Mouse (Mus musculus): ENCODE results near the gene Spns1.

Gene Spns1

GRCm38 (mm10) chr7:126377278-126378158 is at the start of gene Spns1:
TSS of gene Spns1 (minus strand) at chr7:126377450.
- under 1% methylated on average over 33 of the region's 33 CpGs for WGBS

- 77% methylated on average over 6 of the region's 6 CpGs for WGBS
Measured at GRCm38 (mm10) chr7:126424161-126424560, 46.9 kb upstream of the Spns1 start.

GRCm38 (mm10) chr7:126421756-126422155 is 44.5 kb upstream of the Spns1 start:
- WGBS: 89% methylated on average over 5 of the region's 5 CpGs

- 63% methylated on average over 3 of the region's 3 CpGs for WGBS
Measured at GRCm38 (mm10) chr7:126418496-126418895, 41.2 kb upstream of the Spns1 start.

GRCm38 (mm10) chr7:126417606-126418005 is 40.4 kb upstream of the Spns1 start:
- 85% methylated on average over 4 of the region's 4 CpGs for WGBS

GRCm38 (mm10) chr7:126417045-126417444 is 39.8 kb upstream of the Spns1 start:
- 58% methylated on average over 8 of the region's 8 CpGs for WGBS

- WGBS: 71% methylated on average over 2 of the region's 2 CpGs
Measured at GRCm38 (mm10) chr7:126416615-126417014, 39.4 kb upstream of the Spns1 start.

- 93% methylated on average over 6 of the region's 6 CpGs for WGBS
Measured at GRCm38 (mm10) chr7:126414725-126415124, 37.5 kb upstream of the Spns1 start, which contains the start of gene Cd19. TSS of gene Cd19 (minus strand) at chr7:126414889.

GRCm38 (mm10) chr7:126411061-126411460 is 33.8 kb upstream of the Spns1 start:
- WGBS: 91% methylated on average over 4 of the region's 4 CpGs

GRCm38 (mm10) chr7:126408686-126409085 is 31.4 kb upstream of the Spns1 start:
- WGBS: 88% methylated on average over 2 of the region's 2 CpGs

GRCm38 (mm10) chr7:126402518-126402917 is 25.3 kb upstream of the Spns1 start:
- 77% methylated on average over 8 of the region's 8 CpGs for WGBS

- 11% methylated on average over 5 of the region's 5 CpGs for WGBS
Measured at GRCm38 (mm10) chr7:126399548-126399947, 22.3 kb upstream of the Spns1 start.

GRCm38 (mm10) chr7:126397822-126398221 is 20.6 kb upstream of the Spns1 start:
- WGBS: 95% methylated on average over 4 of the region's 4 CpGs

- 56% methylated on average over 6 of the region's 6 CpGs for WGBS
Measured at GRCm38 (mm10) chr7:126397221-126397620, 20.0 kb upstream of the Spns1 start.

- WGBS: under 1% methylated on average over 59 of the region's 59 CpGs
Measured at GRCm38 (mm10) chr7:126396298-126397119, 19.3 kb upstream of the Spns1 start, which contains the start of gene Nfatc2ip. TSS of gene Nfatc2ip (minus strand) at chr7:126396737.

GRCm38 (mm10) chr7:126392086-126392884 is 15.0 kb upstream of the Spns1 start:
- WGBS: 91% methylated on average over 7 of the region's 7 CpGs

GRCm38 (mm10) chr7:126388185-126388584 is 10.9 kb upstream of the Spns1 start:
- 100% methylated on average over 1 of the region's 1 CpGs for WGBS

GRCm38 (mm10) chr7:126383565-126383964 is 6.3 kb upstream of the Spns1 start:
- WGBS: 75% methylated on average over 5 of the region's 5 CpGs

GRCm38 (mm10) chr7:126376903-126377277 is 360 bp downstream of the Spns1 start:
- under 1% methylated on average over 27 of the region's 27 CpGs for WGBS

GRCm38 (mm10) chr7:126375012-126375411 is 2.2 kb downstream of the Spns1 start:
- WGBS: 77% methylated on average over 5 of the region's 5 CpGs

GRCm38 (mm10) chr7:126374526-126374925 is 2.7 kb downstream of the Spns1 start:
- 64% methylated on average over 6 of the region's 6 CpGs for WGBS

- WGBS: 90% methylated on average over 9 of the region's 9 CpGs
Measured at GRCm38 (mm10) chr7:126373007-126373406, 4.2 kb downstream of the Spns1 start.
